Mouse (Mus musculus): ENCODE results near the gene Rpgrip1.

DNA sequence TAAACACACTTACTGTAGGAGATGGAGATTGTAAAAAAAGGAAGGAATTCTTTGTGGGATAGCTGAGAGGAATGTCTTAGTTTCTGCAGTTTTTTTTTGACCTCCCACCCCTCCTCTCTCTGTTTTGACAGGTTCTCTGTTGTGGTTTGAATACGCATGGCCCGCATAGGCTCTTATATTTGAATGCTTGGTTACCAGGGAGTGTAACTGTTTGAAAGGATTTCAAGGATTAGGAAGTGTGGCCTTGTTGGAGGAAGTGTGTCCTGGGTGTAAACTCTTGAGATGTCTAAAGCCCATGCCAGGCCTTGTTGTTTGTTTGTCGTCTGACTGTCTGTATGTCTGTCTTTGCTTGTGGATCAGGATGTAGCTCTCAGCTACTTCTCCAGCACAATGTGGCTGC, 42.1 kb downstream of the Rpgrip1 start:
- TF ChIP-seq POLR2A (IDR thresholded peaks at IDR 0.05; ENCODE audit: low read depth, low read length) (no peak), CTCF (IDR thresholded peaks at IDR 0.05; ENCODE audit: borderline replicate concordance, insufficient read depth, low read length) (no peak)

Measured in embryonic fibroblast, embryonic 13.5 days (primary cell).